Mouse (Mus musculus) forebrain, embryonic 13.5 days (tissue): ENCODE measurements around the gene Fbl. TPM values are rescaled to one million over a fixed set of nuclear protein-coding genes. Genes with fewer than 3 reads are reported as not detected.
"Not testable (repeated sequence)": the region's sequence is repeated elsewhere in the genome, so short reads cannot be mapped to it uniquely, and the experiment has no call there.

Experiments used
- ATAC-seq: fragments of 200-750 bp; cut with Nextera tagmentation; 2 replicates; pipeline ENCODE4 v1.8.0; 2017
- H3K27ac ChIP-seq: fragments of 300-500 bp; sonication (generic); 2 replicates; pipeline ENCODE4 v1.5.1; 2015; ENCODE audit warnings: inconsistent platforms, mild to moderate bottlenecking, moderate library complexity
- H3K27me3 ChIP-seq: fragments of 300-500 bp; sonication (generic); 2 replicates; pipeline ENCODE4 v1.6.1; 2015; ENCODE audit warnings: mild to moderate bottlenecking, inconsistent platforms
- H3K36me3 ChIP-seq: fragments of 300-500 bp; sonication (generic); 2 replicates; pipeline ENCODE4 v1.6.1; 2015; ENCODE audit warnings: mild to moderate bottlenecking, inconsistent platforms; ENCODE audit not compliant: poor library complexity, severe bottlenecking
- H3K4me1 ChIP-seq: fragments of 300-500 bp; sonication (generic); 2 replicates; pipeline ENCODE4 v1.6.1; 2015; ENCODE audit warnings: inconsistent platforms
- H3K4me2 ChIP-seq: fragments of 300-500 bp; sonication (generic); 2 replicates; pipeline ENCODE4 v1.6.1; 2015; ENCODE audit warnings: inconsistent platforms, mild to moderate bottlenecking, moderate library complexity
- H3K4me3 ChIP-seq: fragments of 300-500 bp; sonication (generic); 2 replicates; pipeline ENCODE4 v1.5.1; 2015; ENCODE audit warnings: mild to moderate bottlenecking, inconsistent platforms
- H3K9ac ChIP-seq: fragments of 300-500 bp; sonication (generic); 2 replicates; pipeline ENCODE4 v1.6.1; 2015; ENCODE audit warnings: mild to moderate bottlenecking, inconsistent platforms
- H3K9me3 ChIP-seq: fragments of 300-500 bp; sonication (generic); replicated peaks from 2 replicates; pipeline ENCODE4 v1.6.1; 2016; ENCODE audit warnings: inconsistent platforms
- WGBS: fragments of 180-500 bp; shearing (Covaris S2); methylation state at CpG from one replicate; pipeline ENCODE4 v1.1.7; 2015; 5-methylcytosine and 5-hydroxymethylcytosine counted together
- polyA plus RNA-seq: library from polyadenylated mRNA; unstranded; fragments of >200 nt; fragmentation: Nextera tagmentation; extraction: Ambion mirVana; gene quantifications from 2 replicates; pipeline ENCODE4 v1.2.1, GENCODE M21; 2015

The Fbl gene
- polyA plus RNA-seq: 114 and 132 TPM in 2 replicates

GRCm38 (mm10) chr7:28169489-28170422 lies at the start of gene Fbl:
Fbl (plus strand) TSS chr7:28169710.
- peaks cover 2% of the 10 kb centered on the region; the same call in 1 of the 2 replicates for H3K36me3 ChIP-seq
- under 1% methylated on average over 79 of the region's 80 CpGs for WGBS
- peak within 1 kb of the TSS; percentile 81 for H3K9ac ChIP-seq
- H3K27me3 ChIP-seq: no peaks in the 10 kb centered on the region
- H3K4me1 ChIP-seq: peaks cover 36% of the 10 kb centered on the region
- H3K4me3 ChIP-seq: peak within 1 kb of the TSS; percentile 83
- peak within 1 kb of the TSS; percentile 80 for H3K4me2 ChIP-seq
- peak; percentile 94 for ATAC-seq
- H3K9me3 ChIP-seq: no peaks in the 10 kb centered on the region
- peak within 1 kb of the TSS; percentile 82 for H3K27ac ChIP-seq

DNA sequence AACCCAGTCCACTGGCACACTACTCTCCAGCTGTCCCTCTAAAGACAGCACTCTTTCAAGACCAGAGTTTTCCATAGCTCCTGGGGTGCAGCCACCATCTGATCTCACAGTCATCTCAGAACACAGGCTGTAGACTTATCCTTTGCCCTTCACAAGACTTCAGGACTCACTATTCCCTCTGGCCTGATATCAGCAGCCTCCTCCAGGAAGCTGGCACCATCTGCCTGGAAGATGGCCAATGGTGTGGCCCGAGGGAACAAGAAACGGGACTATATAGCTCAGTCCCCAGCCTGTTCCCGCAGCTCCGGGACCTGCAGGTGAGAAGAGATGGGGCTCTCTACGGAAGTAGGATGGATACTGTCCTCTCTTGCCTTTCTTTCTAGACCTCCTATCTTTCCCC lies 40.3 kb upstream of the Fbl start, which contains the start of gene 9530053A07Rik:
TSS of gene 9530053A07Rik (plus strand) at position 301 of the 400 bp plus-strand sequence.
- no peak within 1 kb of the TSS for H3K9ac ChIP-seq
- no peak within 1 kb of the TSS for H3K4me2 ChIP-seq
- no peak for ATAC-seq
- no peaks in the 10 kb centered on the region for H3K27me3 ChIP-seq
- WGBS: 80% methylated on average over 5 of the region's 5 CpGs
- H3K4me1 ChIP-seq: no peaks in the 10 kb centered on the region
- H3K9me3 ChIP-seq: no peaks in the 10 kb centered on the region
- H3K4me3 ChIP-seq: no peak within 1 kb of the TSS
- H3K27ac ChIP-seq: no peak within 1 kb of the TSS
- H3K36me3 ChIP-seq: no peaks in the 10 kb centered on the region

GRCm38 (mm10) chr7:28137613-28138012 lies 31.9 kb upstream of the Fbl start:
- Histone ChIP-seq H3K27ac (no peak overlapping the region), H3K4me1 (no peaks in the 10 kb centered on the region), H3K9me3 (no peaks in the 10 kb centered on the region), H3K4me2 (no peak overlapping the region), H3K36me3 (no peaks in the 10 kb centered on the region), H3K9ac (no peak overlapping the region), H3K4me3 (no peak overlapping the region), H3K27me3 (no peaks in the 10 kb centered on the region)
- no peak for ATAC-seq
- WGBS: 64% methylated on average over 5 of the region's 5 CpGs

GRCm38 (mm10) chr7:28148263-28148662 lies 21.2 kb upstream of the Fbl start:
- 21% methylated on average over 3 of the region's 3 CpGs for WGBS
- H3K4me1 ChIP-seq: peaks cover 8% of the 10 kb centered on the region; the same call in 1 of the 2 replicates
- peak; percentile 61; the same call in 1 of the 2 replicates for ATAC-seq

GRCm38 (mm10) chr7:28149841-28150240 lies 19.7 kb upstream of the Fbl start:
- H3K4me1 ChIP-seq: peaks cover 8% of the 10 kb centered on the region; the same call in 1 of the 2 replicates
- no peak for ATAC-seq
- no peak overlapping the region for H3K27ac ChIP-seq
- 94% methylated on average over 1 of the region's 1 CpGs for WGBS
- H3K9ac ChIP-seq: no peak overlapping the region
- H3K9me3 ChIP-seq: no peaks in the 10 kb centered on the region
- no peak overlapping the region for H3K4me2 ChIP-seq
- no peaks in the 10 kb centered on the region for H3K36me3 ChIP-seq
- H3K4me3 ChIP-seq: no peak overlapping the region
- peaks cover 10% of the 10 kb centered on the region for H3K27me3 ChIP-seq

More at GRCm38 (mm10) chr7:28148263-28148662, 21.2 kb upstream of the Fbl start:
- Histone ChIP-seq H3K4me3 (no peak overlapping the region), H3K27me3 (peaks cover 10% of the 10 kb centered on the region), H3K4me2 (no peak overlapping the region), H3K9me3 (no peaks in the 10 kb centered on the region), H3K9ac (no peak overlapping the region), H3K36me3 (no peaks in the 10 kb centered on the region), H3K27ac (no peak overlapping the region)

DNA sequence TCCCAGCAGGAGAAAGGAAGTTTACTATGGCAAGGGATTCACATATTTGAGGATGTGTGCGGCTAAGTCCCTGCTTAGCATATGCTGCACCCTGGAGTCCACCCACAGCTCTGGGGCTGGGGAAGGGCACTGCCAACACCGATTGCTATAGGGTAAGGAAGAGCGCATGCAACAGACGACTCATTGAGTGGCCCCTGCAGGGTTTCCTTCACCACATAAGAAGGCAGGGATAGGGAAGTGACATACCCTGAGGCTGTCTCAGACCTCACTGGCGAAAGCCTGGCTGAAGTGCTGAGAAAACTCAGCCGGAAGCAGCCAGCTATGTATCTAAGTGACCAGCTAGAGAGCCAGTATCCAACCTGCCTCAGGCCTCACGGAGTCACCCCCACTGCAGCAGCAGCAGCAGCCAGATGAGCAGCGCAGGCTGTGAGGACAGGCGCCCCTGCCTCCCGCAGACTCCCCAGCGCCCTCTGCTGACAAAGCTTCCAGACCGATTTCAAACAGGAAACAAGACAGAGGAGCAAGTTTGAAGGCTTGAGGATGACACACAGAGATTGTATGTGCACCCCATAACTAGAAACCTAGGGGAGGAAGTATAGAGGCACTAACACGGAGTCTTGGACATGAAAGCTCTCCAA lies 17.8 kb upstream of the Fbl start:
- Histone ChIP-seq H3K4me1 (peaks cover 8% of the 10 kb centered on the region; the same call in 1 of the 2 replicates), H3K27me3 (peaks cover 10% of the 10 kb centered on the region), H3K36me3 (no peaks in the 10 kb centered on the region), H3K4me3 (no peak overlapping the region), H3K4me2 (no peak overlapping the region), H3K9ac (peak overlapping the region; percentile 26), H3K9me3 (no peaks in the 10 kb centered on the region), H3K27ac (no peak overlapping the region)
- WGBS: 19% methylated on average over 13 of the region's 13 CpGs
- ATAC-seq: no peak

DNA sequence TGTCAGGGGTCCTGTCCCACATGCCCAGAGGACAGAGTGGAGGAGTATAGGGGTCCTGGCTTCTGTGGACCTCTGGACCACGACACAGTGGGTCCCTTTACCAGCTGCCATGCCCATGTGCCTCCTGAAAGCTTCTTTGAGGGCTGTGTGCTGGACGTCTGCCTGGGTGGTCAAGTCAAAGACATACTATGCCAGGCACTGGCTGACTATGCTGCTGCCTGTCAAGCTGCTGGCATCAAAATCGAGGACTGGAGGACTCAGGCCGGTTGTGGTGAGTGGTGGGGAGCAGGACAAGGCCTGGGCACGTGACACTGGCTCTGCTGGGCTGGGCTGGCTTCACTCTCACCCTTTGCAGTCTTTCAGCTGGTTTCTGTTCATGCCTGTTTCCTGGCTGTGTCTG lies 15.9 kb upstream of the Fbl start:
- H3K4me3 ChIP-seq, H3K4me1 ChIP-seq, H3K4me2 ChIP-seq, H3K9ac ChIP-seq, H3K36me3 ChIP-seq, H3K9me3 ChIP-seq, H3K27ac ChIP-seq, H3K27me3 ChIP-seq, ATAC-seq: not testable (repeated sequence)
- WGBS: 33% methylated on average over 5 of the region's 5 CpGs

GRCm38 (mm10) chr7:28159292-28159691 lies 10.2 kb upstream of the Fbl start:
- Histone ChIP-seq H3K36me3 (no peaks in the 10 kb centered on the region), H3K4me3 (no peak overlapping the region), H3K9me3 (no peaks in the 10 kb centered on the region), H3K27ac (no peak overlapping the region), H3K4me2 (no peak overlapping the region), H3K9ac (no peak overlapping the region), H3K27me3 (no peaks in the 10 kb centered on the region), H3K4me1 (no peaks in the 10 kb centered on the region)
- no peak for ATAC-seq
- WGBS: 72% methylated on average over 6 of the region's 6 CpGs

DNA sequence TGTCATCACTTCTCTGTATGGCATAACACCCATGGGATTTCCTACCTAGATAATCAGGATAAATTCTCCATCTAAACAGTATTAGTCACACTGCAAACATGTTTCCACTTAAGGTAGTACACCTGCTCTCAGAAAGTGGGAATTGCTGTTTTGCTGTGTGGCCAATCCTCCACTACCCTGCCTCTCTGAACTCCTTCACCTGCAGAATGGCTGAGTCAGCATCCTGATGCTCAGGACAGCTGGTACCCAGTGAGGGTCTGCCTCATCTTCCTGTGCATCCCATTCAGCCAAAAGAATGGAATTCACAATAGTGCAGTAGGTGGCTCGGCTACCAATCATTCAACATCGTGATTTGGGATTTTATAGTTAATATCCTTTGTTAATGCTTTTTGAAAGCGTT lies 9.6 kb upstream of the Fbl start:
- Histone ChIP-seq H3K27me3 (no peaks in the 10 kb centered on the region), H3K4me3 (no peak overlapping the region), H3K9me3 (no peaks in the 10 kb centered on the region), H3K4me2 (no peak overlapping the region), H3K9ac (no peak overlapping the region), H3K36me3 (no peaks in the 10 kb centered on the region), H3K4me1 (no peaks in the 10 kb centered on the region), H3K27ac (no peak overlapping the region)
- 75% methylated on average over 3 of the region's 3 CpGs for WGBS
- no peak for ATAC-seq

GRCm38 (mm10) chr7:28161163-28161749 lies 8.3 kb upstream of the Fbl start:
- no peak for ATAC-seq
- no peaks in the 10 kb centered on the region for H3K36me3 ChIP-seq
- no peak overlapping the region for H3K27ac ChIP-seq
- no peak overlapping the region for H3K9ac ChIP-seq
- H3K27me3 ChIP-seq: no peaks in the 10 kb centered on the region
- WGBS: 61% methylated on average over 9 of the region's 9 CpGs
- no peak overlapping the region for H3K4me3 ChIP-seq
- H3K9me3 ChIP-seq: no peaks in the 10 kb centered on the region
- no peaks in the 10 kb centered on the region for H3K4me1 ChIP-seq
- H3K4me2 ChIP-seq: no peak overlapping the region

- Histone ChIP-seq H3K27ac (no peak overlapping the region), H3K4me3 (no peak overlapping the region), H3K9me3 (no peaks in the 10 kb centered on the region), H3K9ac (no peak overlapping the region), H3K4me2 (no peak overlapping the region), H3K4me1 (peaks cover 18% of the 10 kb centered on the region), H3K27me3 (no peaks in the 10 kb centered on the region), H3K36me3 (no peaks in the 10 kb centered on the region)
- 83% methylated on average over 6 of the region's 6 CpGs for WGBS
- ATAC-seq: no peak
Measured at GRCm38 (mm10) chr7:28165406-28165805, 4.1 kb upstream of the Fbl start.
